Mouse (Mus musculus) gastrocnemius, postnatal 10 days (tissue): ENCODE measurements around the gene Olfr444. TPM values are rescaled to one million over a fixed set of nuclear protein-coding genes. Genes with fewer than 3 reads are reported as not detected.

Experiments
- DNase-seq: peaks from one replicate; pipeline ENCODE4 v3.0.0; 2021; ENCODE audit warnings: mixed read lengths
- long read RNA-seq, 2 experiments: library from polyadenylated mRNA; stranded (forward); transcript quantifications; one replicate each; pipeline ENCODE4 v2.0.0; 2021
- total RNA-seq, 2 experiments: library from RNA; stranded (reverse); gene quantifications; 2 replicates each; pipeline ENCODE4 v1.2.3; 2021

Olfr444 gene
- total RNA-seq: not detected
- long read RNA-seq, experiment 1: 0 reads
- long read RNA-seq, experiment 2: 0 reads

DNA sequence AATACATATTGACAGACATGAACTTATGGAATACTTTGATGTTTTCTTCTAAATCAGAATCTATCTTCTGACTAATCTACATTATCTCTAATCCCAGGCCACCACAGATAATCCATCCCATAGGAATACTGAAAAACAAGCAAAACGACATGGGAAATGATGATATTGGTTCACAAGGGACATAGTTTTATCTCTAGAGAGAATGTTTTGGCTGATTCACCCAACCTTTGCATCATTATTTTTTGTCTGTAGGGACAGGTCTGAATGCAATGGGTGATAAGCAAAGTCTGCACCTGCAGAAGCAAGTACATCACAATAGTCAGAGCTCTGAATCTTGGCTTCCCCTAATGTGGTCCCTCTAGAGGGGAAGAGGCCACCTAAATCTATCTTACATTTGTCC lies at the start of gene Olfr444:
Gene Olfr444, plus strand, starts transcription at position 301 of the 400 bp plus-strand sequence.
- no peak for DNase-seq

DNA sequence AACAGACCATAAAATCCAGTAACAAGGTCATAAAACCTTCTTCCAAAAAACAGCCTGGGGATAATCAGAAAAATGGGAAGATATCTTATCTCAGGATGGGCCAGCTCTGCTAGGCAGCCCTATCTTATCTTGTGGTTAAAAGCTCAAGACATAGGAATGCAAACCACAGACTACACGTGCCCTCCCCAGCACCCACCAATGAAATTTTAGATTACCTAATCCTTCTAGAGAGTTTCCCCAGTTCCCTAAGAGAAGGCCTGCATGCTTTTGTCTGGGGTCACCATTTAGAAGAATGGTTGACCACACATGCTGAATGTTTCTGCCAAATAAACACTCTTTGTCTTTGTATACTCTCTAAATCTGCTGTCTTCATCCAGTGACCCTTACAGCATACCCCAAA lies 48.5 kb upstream of the Olfr444 start:
- no peak for DNase-seq

DNA sequence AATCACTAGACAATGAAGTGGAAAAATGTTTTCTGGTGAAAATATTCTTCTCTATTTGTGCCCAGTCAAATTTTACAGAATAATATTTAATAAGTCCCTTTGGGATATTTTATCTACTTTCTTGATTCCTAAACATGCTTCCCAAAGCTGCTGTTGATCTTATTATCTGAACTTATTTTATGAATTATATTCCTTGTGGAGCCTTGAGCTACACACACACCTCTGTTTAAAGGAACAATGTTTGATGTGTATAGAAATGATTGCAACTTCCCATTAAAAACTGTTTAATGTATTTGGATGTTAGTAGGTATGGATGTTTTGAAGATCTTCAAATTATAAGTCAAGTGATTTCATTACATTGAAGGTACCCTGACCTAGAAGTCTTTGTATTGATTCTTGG lies 40.3 kb upstream of the Olfr444 start, which contains the start of gene Olfr447:
Gene Olfr447, plus strand, starts transcription at position 301 of the 400 bp plus-strand sequence.
- no peak for DNase-seq

DNA sequence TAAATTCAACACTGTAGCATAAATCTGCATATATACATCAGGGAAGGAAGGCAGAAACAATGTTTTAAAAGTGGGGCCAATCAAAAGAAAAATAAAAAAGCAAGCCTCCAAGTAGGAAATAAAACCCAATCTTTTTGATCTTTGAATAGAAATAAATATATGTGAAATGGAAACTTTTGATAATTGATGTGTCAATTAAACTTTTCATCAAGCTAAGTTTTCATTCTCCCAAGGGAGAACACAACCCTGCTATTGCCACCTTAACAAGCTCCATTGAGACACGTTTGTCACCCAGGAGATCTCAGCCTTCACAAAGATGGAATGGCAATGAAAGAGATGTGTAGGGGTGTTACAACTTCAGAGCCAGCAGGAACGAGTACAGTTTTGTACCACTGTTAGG lies 27.8 kb upstream of the Olfr444 start, which contains the start of gene Olfr446:
Gene Olfr446, plus strand, starts transcription at position 301 of the 400 bp plus-strand sequence.
- DNase-seq: no peak

- no peak for DNase-seq
These were observed 31.5 kb downstream of the Olfr444 start for GRCm38 (mm10) chr6:42980377-42980776.

Other genes with a start within 250 kb of the Olfr444 start
- gene Tcaf1, start 239.0 kb upstream of the Olfr444 start, total RNA-seq: 10 to 100 TPM; 24.7 to 26.3 TPM
- not detected for gene Olfr453, start 209.7 kb upstream of the Olfr444 start, total RNA-seq
- gene Olfr38, start 192.7 kb upstream of the Olfr444 start, total RNA-seq: not detected
- gene Olfr452, start 164.0 kb upstream of the Olfr444 start, total RNA-seq: not detected
- not detected for gene Olfr450, start 137.1 kb upstream of the Olfr444 start, total RNA-seq
- not detected for gene Olfr449, start 114.7 kb upstream of the Olfr444 start, total RNA-seq
- gene Olfr448, start 58.6 kb upstream of the Olfr444 start, total RNA-seq: not detected
- not detected for gene Olfr447, start 40.2 kb upstream of the Olfr444 start, total RNA-seq
- gene Olfr446, start 27.7 kb upstream of the Olfr444 start, total RNA-seq: not detected
- not detected for gene Olfr441, start 157.3 kb downstream of the Olfr444 start, total RNA-seq
- not detected for gene Olfr237-ps1, start 197.5 kb downstream of the Olfr444 start, total RNA-seq
- not detected for gene Olfr437, start 214.2 kb downstream of the Olfr444 start, total RNA-seq
- not detected for gene Olfr13, start 223.1 kb downstream of the Olfr444 start, total RNA-seq
- not detected for gene Olfr435, start 248.1 kb downstream of the Olfr444 start, total RNA-seq